Mouse (Mus musculus): Measurements from ENCODE around the gene Gm4064. TPM values are rescaled to one million over a fixed set of nuclear protein-coding genes. Genes with fewer than 3 reads are reported as not detected.
"Not testable (repeated sequence)": the region's sequence is repeated elsewhere in the genome, so short reads cannot be mapped to it uniquely, and the experiment has no call there.

Gene Gm4064
- polyA plus RNA-seq (2015; fragmentation: Nextera tagmentation; extraction: Ambion mirVana) = not detected in 2 replicates

GRCm38 (mm10) chrY:2796105-2796504 lies at the start of gene Gm4064:
Gm4064 (minus strand) TSS chrY:2796205.
- H3K4me3 ChIP-seq; H3K4me2 ChIP-seq; H3K9me3 ChIP-seq; H3K27me3 ChIP-seq; H3K36me3 ChIP-seq; H3K9ac ChIP-seq; H3K27ac ChIP-seq; H3K4me1 ChIP-seq; ATAC-seq (ENCODE audit: insufficient number of reproducible peaks, insufficient read depth, low FRiP score, low TSS enrichment, low read depth): not testable (repeated sequence)
- WGBS = no CpG with 5 or more reads among the region's 8 CpGs

GRCm38 (mm10) chrY:2830380-2830779 lies 34.4 kb upstream of the Gm4064 start, which contains the start of the genes Rbmy and Gm10256:
Rbmy (plus strand) TSS chrY:2830680.
Gm10256 (plus strand) TSS chrY:2830699.
- H3K27ac ChIP-seq; H3K27me3 ChIP-seq; H3K9me3 ChIP-seq; H3K4me3 ChIP-seq; H3K36me3 ChIP-seq; H3K9ac ChIP-seq; ATAC-seq (ENCODE audit: insufficient number of reproducible peaks, insufficient read depth, low FRiP score, low TSS enrichment, low read depth); H3K4me2 ChIP-seq; H3K4me1 ChIP-seq: not testable (repeated sequence)
- WGBS = no CpG with 5 or more reads among the region's 9 CpGs

Other genes starting within 250 kb of the Gm4064 start
- not detected in 2 replicates for gene H2al2c, start 197.1 kb downstream of the Gm4064 start, polyA plus RNA-seq (2015; fragmentation: Nextera tagmentation; extraction: Ambion mirVana)
- gene Sry, start 132.5 kb downstream of the Gm4064 start, polyA plus RNA-seq (2015; fragmentation: Nextera tagmentation; extraction: Ambion mirVana) = not detected in 2 replicates
- gene H2al2b, start 75.5 kb downstream of the Gm4064 start, polyA plus RNA-seq (2015; fragmentation: Nextera tagmentation; extraction: Ambion mirVana) = not detected in 2 replicates
- not detected in 2 replicates for gene Rbmy, start 34.5 kb upstream of the Gm4064 start, polyA plus RNA-seq (2015; fragmentation: Nextera tagmentation; extraction: Ambion mirVana)
- gene Gm10256, start 34.5 kb upstream of the Gm4064 start, polyA plus RNA-seq (2015; fragmentation: Nextera tagmentation; extraction: Ambion mirVana) = not detected in 2 replicates
- gene Gm10352, start 104.8 kb upstream of the Gm4064 start, polyA plus RNA-seq (2015; fragmentation: Nextera tagmentation; extraction: Ambion mirVana) = 0.18 TPM in 1 of 2 replicates, not detected in the other
- not detected in 2 replicates for gene Gm29289, start 136.4 kb upstream of the Gm4064 start, polyA plus RNA-seq (2015; fragmentation: Nextera tagmentation; extraction: Ambion mirVana)

Data from embryonic facial prominence, embryonic 13.5 days (tissue).